Mouse (Mus musculus): ENCODE data around the gene Rassf1.

- TF ChIP-seq POLR2A (IDR thresholded peaks at IDR 0.05; ENCODE audit: extremely low read depth, insufficient read depth, low read length) (no peak), CTCF (IDR thresholded peaks at IDR 0.05; ENCODE audit: extremely low read depth, insufficient read depth, low read length) (peak; percentile 96)
These were observed 50.8 kb downstream of the Rassf1 start for GRCm38 (mm10) chr9:107602068-107602648.

Data from cortical plate, adult 2 months (tissue).